Mouse (Mus musculus) urinary bladder, postnatal 36 days (tissue): Measurements from ENCODE around the gene Bmyc.
A peak's percentile ranks its signal among the peaks of the same experiment; 100 is the strongest.
"Not testable (repeated sequence)": the region's sequence is repeated elsewhere in the genome, so short reads cannot be mapped to it uniquely, and the experiment has no call there.

Experiments used
- DNase-seq, 2 experiments: peaks; one replicate each; pipeline ENCODE4 v3.0.0; 2022; ENCODE audit warnings: low spot score in 2 of 2, mixed read lengths in 1 of 2

Bmyc gene

GRCm38 (mm10) chr2:25706643-25707481 lies at the start of gene Bmyc:
TSS of gene Bmyc (plus strand) at chr2:25706739.
- peak; percentile 72 to 78 for DNase-seq

GRCm38 (mm10) chr2:25657246-25657645 lies 49.3 kb upstream of the Bmyc start:
- DNase-seq, result no peak

- DNase-seq, result no peak
Measured at GRCm38 (mm10) chr2:25657652-25658051, 48.9 kb upstream of the Bmyc start, which contains the start of gene Lcn5. TSS of gene Lcn5 (plus strand) at chr2:25657952.

GRCm38 (mm10) chr2:25660279-25660678 lies 46.3 kb upstream of the Bmyc start:
- DNase-seq, result no peak

GRCm38 (mm10) chr2:25661245-25661970 lies 45.1 kb upstream of the Bmyc start:
- no peak for DNase-seq

GRCm38 (mm10) chr2:25663511-25663910 lies 43.0 kb upstream of the Bmyc start:
- peak; percentile 37 to 71 for DNase-seq

- no peak for DNase-seq
Measured at GRCm38 (mm10) chr2:25664125-25664524, 42.4 kb upstream of the Bmyc start.

- DNase-seq, result no peak
Measured at GRCm38 (mm10) chr2:25666516-25666915, 40.0 kb upstream of the Bmyc start.

- no peak for DNase-seq
Measured at GRCm38 (mm10) chr2:25676486-25676885, 30.1 kb upstream of the Bmyc start, which contains the start of gene Lcn6. TSS of gene Lcn6 (plus strand) at chr2:25676786.

GRCm38 (mm10) chr2:25679559-25679958 lies 27.0 kb upstream of the Bmyc start:
- DNase-seq, result no peak

GRCm38 (mm10) chr2:25682426-25682825 lies 24.1 kb upstream of the Bmyc start, which contains the start of gene Lcn10:
TSS of gene Lcn10 (plus strand) at chr2:25682726.
- no peak for DNase-seq

- no peak for DNase-seq
Measured at GRCm38 (mm10) chr2:25686941-25687340, 19.6 kb upstream of the Bmyc start.

GRCm38 (mm10) chr2:25694605-25695004 lies 11.9 kb upstream of the Bmyc start:
- DNase-seq, result peak; percentile 46 to 54

GRCm38 (mm10) chr2:25696951-25697350 lies 9.6 kb upstream of the Bmyc start:
- DNase-seq, result no peak

- no peak for DNase-seq
Measured at GRCm38 (mm10) chr2:25698696-25699095, 7.8 kb upstream of the Bmyc start.

- not testable (repeated sequence) for DNase-seq
Measured at GRCm38 (mm10) chr2:25699743-25700142, 6.8 kb upstream of the Bmyc start, which contains the start of gene Obp2a. TSS of gene Obp2a (plus strand) at chr2:25700043.

GRCm38 (mm10) chr2:25701001-25701400 lies 5.5 kb upstream of the Bmyc start:
- DNase-seq, result no peak

GRCm38 (mm10) chr2:25703706-25704105 lies 2.8 kb upstream of the Bmyc start:
- no peak for DNase-seq

- peak in 1 of 2 experiments; percentile 13 for DNase-seq
Measured at GRCm38 (mm10) chr2:25708121-25708520, 1.6 kb downstream of the Bmyc start.

GRCm38 (mm10) chr2:25709056-25709455 lies 2.5 kb downstream of the Bmyc start:
- DNase-seq, result not testable (repeated sequence)

GRCm38 (mm10) chr2:25709791-25710190 lies 3.3 kb downstream of the Bmyc start:
- DNase-seq, result not testable (repeated sequence)

- DNase-seq, result not testable (repeated sequence)
Measured at GRCm38 (mm10) chr2:25711641-25712040, 5.1 kb downstream of the Bmyc start.
